ENCODE assay signal across 16 mouse cellular contexts in genomic region chr8:111775766-111776165, GRCm38 (mm10).
"Had no signal": no experiment of that assay in that cellular context is flagged by ENCODE, and none has a peak within 500 bp of the region (broad histone marks: within the 10 kb centered on the region; RNA-seq: fewer than 3 reads in every experiment).

No protein-coding gene starts in this region.

- H3K4me3 ChIP-seq: neural tube, embryonic 13.5 days; neural tube, embryonic 15.5 days; stomach, embryonic 15.5 days had no signal

- H3K27me3 ChIP-seq: neural tube, embryonic 13.5 days; neural tube, embryonic 15.5 days; stomach, embryonic 15.5 days had no signal

- H3K27ac ChIP-seq: neural tube, embryonic 13.5 days; neural tube, embryonic 15.5 days; stomach, embryonic 15.5 days; stomach, postnatal 0 days had no signal

- H3K4me1 ChIP-seq: stomach, embryonic 15.5 days had no signal

- DNase-seq: retina, postnatal 1 day; right cerebral cortex, adult 18-20 months; right cerebral cortex, postnatal 14 days; right cerebral cortex, postnatal 25 days; right cerebral cortex, postnatal 4 days; spleen, adult 18-20 months; thymus, adult 18-20 months; thymus, adult 2 months; thymus, postnatal 14 days; thymus, postnatal 25 days; thymus, postnatal 36 days; thymus, postnatal 4 days had no signal

- H3K9ac ChIP-seq: neural tube, embryonic 13.5 days; neural tube, embryonic 15.5 days; stomach, embryonic 15.5 days had no signal

- H3K4me2 ChIP-seq: neural tube, embryonic 13.5 days; neural tube, embryonic 15.5 days; stomach, embryonic 15.5 days had no signal

- H3K9me3 ChIP-seq: neural tube, embryonic 13.5 days; neural tube, embryonic 15.5 days; stomach, embryonic 15.5 days had no signal
